Mouse (Mus musculus) cerebellum, postnatal 4 days (tissue): Measurements from ENCODE around the gene Dgkk.
A peak's percentile ranks its signal among the peaks of the same experiment; 100 is the strongest.
"Not testable (repeated sequence)": the region's sequence is repeated elsewhere in the genome, so short reads cannot be mapped to it uniquely, and the experiment has no call there.

Experiments used
- DNase-seq, 2 experiments: peaks; one replicate each; pipeline ENCODE4 v3.0.0; 2022; ENCODE audit warnings: low spot score in 2 of 2, mixed read lengths in 1 of 2

Gene Dgkk

GRCm38 (mm10) chrX:6779006-6779405, at the start of gene Dgkk:
Gene Dgkk, plus strand, starts transcription at chrX:6779306.
- not testable (repeated sequence) for DNase-seq

- DNase-seq = no peak
These were observed 45.1 kb upstream of the Dgkk start for GRCm38 (mm10) chrX:6733998-6734397.

- no peak for DNase-seq
These were observed 28.4 kb upstream of the Dgkk start for GRCm38 (mm10) chrX:6750714-6751113.

- no peak for DNase-seq
These were observed 27.5 kb upstream of the Dgkk start for GRCm38 (mm10) chrX:6751549-6752047.

GRCm38 (mm10) chrX:6777489-6778249, 1.4 kb upstream of the Dgkk start:
- DNase-seq = no peak

- peak in 1 of 2 experiments; percentile 8 for DNase-seq
These were observed 862 bp upstream of the Dgkk start for GRCm38 (mm10) chrX:6778250-6778637.

GRCm38 (mm10) chrX:6779969-6780539, 948 bp downstream of the Dgkk start:
- no peak for DNase-seq

- DNase-seq = no peak
These were observed 53.4 kb downstream of the Dgkk start for GRCm38 (mm10) chrX:6832553-6832952.

GRCm38 (mm10) chrX:6853466-6853865, 74.4 kb downstream of the Dgkk start:
- no peak for DNase-seq

GRCm38 (mm10) chrX:6854136-6854535, 75.0 kb downstream of the Dgkk start:
- DNase-seq = no peak

GRCm38 (mm10) chrX:6893933-6894332, 114.8 kb downstream of the Dgkk start:
- no peak for DNase-seq

- DNase-seq = no peak
These were observed 131.9 kb downstream of the Dgkk start for GRCm38 (mm10) chrX:6911047-6911446.

- no peak for DNase-seq
These were observed 143.1 kb downstream of the Dgkk start for GRCm38 (mm10) chrX:6922165-6922564.

- DNase-seq = no peak
These were observed 147.1 kb downstream of the Dgkk start for GRCm38 (mm10) chrX:6926224-6926623.

GRCm38 (mm10) chrX:6968598-6968997, 189.5 kb downstream of the Dgkk start:
- no peak for DNase-seq

GRCm38 (mm10) chrX:6971956-6972355, 192.8 kb downstream of the Dgkk start:
- DNase-seq = no peak

- DNase-seq = not testable (repeated sequence)
These were observed 204.8 kb downstream of the Dgkk start for GRCm38 (mm10) chrX:6983916-6984315.
